Mouse (Mus musculus): ENCODE data around the gene Npcd. TPM values are rescaled to one million over a fixed set of nuclear protein-coding genes. Genes with fewer than 3 reads are reported as not detected.

The Npcd gene
- polyA plus RNA-seq, 1 experiment, result not detected

DNA sequence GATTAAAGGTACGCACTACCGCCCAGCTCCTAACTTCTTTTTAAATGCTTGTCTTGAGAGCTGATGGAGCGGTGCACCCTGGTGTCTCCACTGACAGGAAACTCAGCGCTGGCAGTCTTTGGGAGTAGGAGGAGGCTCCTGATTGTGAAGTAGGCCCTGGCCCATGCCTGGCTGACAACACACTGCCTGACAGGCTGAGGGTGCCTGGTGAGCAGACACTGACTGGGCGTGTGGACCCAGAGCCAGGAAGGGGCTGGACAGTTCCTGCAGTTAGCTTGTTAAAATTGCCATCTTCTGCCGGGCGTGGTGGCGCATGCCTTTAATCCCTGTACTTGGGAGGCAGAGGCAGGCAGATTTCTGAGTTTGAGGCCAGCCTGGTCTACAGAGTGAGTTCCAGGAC, 83.8 kb downstream of the Npcd start:
- no peak for TF ChIP-seq GATA1 (IDR thresholded peaks at IDR 0.05; ENCODE audit: low read length)

DNA sequence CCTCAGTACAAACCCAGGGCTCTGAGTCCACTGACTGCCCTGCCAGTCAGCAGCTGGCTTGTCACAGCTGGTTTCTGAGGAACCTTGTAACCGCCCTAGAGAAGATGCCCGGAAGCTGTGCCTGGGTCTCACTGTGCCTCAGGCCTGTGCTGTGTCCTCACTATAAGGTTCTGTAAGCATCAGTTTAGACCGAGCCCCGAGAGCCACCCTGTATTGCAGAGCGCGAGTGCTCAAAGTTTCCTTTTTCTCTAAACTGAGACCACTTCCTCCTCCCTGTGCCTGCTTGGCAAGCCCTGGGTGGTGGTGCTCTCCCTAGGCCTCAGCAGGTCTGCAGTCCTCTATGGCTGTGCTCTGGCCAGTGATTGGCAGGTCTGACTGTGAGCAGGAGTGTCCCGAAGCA, 84.9 kb downstream of the Npcd start:
- TF ChIP-seq GATA1 (IDR thresholded peaks at IDR 0.05; ENCODE audit: low read length), result no peak

DNA sequence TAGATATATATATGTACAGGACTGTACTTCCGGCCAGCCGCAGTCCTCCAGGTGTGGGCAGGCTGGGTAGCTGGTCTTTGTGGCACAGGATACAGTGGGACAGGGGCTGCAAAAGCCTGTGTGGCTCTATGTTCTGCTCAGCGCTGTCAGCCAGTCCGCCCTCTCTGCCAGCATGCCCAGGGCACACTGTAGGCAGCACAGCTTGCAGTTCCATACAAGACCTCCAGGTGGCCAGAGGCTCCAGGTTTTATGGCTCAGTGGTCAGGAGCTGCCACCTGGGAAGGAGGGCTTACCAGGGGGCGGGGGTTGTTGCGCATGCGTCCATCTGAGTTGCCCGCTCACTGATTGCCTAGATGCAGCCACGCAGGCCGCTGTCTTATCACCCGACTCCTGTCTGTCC, 86.0 kb downstream of the Npcd start:
- no peak for TF ChIP-seq GATA1 (IDR thresholded peaks at IDR 0.05; ENCODE audit: low read length)

DNA sequence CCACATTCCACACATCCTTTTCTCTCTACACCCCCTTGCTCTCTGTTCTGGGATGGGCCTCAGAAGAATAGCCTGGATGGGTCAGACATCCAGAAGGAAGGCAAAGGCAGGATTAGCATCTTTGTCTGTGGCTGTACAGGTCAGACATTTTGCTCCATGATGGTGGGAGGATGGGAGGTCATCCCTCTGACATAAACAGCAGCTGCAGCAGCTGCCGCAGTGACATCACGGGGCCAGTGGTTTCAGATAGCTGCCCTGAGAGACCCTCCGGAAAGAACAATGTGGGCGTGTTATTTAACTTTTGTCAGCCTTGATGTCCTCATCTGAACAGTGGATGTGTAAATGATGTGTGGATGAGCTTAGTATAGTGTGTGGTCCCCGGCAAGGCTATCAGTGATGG, 88.2 kb downstream of the Npcd start:
- TF ChIP-seq GATA1 (IDR thresholded peaks at IDR 0.05; ENCODE audit: low read length), result no peak

DNA sequence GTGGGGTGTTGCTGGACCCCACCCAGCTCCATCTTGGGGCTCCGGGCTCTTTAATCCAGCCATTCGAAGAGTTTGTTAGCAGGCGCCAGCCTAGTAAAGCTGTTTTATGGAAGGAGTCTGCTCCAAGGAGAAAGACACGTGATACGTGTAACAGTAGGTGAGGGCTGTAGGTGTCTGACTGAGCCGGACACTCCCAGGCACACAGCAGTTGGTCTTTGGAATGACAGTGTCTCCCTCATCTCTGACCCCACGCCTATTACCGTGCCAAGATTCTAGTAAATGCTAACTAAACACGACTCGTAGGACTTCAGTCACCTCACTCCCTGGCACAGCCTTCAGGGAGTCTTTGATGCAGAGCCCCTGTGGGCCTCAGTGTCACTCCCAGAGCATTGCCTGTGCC, 88.7 kb downstream of the Npcd start:
- no peak for TF ChIP-seq GATA1 (IDR thresholded peaks at IDR 0.05; ENCODE audit: low read length)

DNA sequence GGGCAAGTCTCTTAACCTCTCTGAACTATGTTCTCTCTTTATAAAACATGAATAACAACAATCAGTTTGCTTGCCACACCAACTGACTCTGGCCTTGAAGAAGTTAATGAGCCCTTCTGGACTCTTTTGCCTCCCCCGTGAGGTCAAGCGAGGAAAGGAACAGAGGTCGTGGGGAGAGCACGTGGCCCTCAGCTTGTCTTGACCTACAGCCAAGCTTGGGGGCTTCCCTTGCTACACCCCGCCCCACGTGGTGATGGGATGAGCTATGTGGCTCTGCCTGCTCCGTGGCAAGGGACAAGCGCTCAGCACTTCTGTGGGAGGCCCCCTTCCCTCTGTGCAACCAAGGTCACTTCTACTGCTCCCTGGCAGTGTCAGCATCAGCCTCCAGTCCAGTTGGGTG, 89.3 kb downstream of the Npcd start:
- TF ChIP-seq GATA1 (IDR thresholded peaks at IDR 0.05; ENCODE audit: low read length), result no peak

DNA sequence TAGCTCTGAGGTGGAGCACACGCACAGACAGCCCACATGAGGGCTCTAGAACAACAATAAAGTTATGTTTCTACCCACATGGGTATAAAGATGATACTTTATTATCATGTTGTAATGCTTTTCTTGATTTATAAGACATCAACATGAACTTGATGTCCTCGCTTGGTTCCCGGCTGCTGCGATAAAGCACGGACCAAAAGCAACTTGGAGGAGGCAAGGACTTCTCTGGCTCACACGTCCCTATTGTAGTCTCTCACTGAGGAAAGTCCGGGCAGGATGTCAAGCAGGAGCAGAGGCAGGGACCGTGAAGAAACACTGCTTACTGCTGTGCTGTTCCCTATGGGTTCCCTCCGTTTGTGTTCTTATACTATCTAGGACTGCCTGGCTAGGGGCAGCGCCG, 90.0 kb downstream of the Npcd start:
- TF ChIP-seq GATA1 (IDR thresholded peaks at IDR 0.05; ENCODE audit: low read length), result no peak

DNA sequence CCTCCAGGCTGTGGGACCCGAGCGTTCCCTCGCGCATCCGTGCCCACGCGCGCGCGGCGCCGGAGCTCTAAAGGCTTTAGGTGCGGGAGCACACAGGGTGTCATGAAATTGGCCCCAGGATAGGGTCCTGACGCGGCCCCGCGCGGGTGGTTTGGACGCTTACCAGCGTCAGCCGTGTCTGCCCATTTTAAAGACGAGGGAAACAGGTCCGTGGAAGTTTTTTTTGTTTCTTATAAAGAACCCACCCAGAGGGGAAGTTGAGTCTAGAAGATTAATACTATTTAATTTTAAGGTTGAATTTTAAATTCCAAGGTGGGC, 91.4 kb downstream of the Npcd start:
- TF ChIP-seq GATA1 (IDR thresholded peaks at IDR 0.05; ENCODE audit: low read length), result no peak

DNA sequence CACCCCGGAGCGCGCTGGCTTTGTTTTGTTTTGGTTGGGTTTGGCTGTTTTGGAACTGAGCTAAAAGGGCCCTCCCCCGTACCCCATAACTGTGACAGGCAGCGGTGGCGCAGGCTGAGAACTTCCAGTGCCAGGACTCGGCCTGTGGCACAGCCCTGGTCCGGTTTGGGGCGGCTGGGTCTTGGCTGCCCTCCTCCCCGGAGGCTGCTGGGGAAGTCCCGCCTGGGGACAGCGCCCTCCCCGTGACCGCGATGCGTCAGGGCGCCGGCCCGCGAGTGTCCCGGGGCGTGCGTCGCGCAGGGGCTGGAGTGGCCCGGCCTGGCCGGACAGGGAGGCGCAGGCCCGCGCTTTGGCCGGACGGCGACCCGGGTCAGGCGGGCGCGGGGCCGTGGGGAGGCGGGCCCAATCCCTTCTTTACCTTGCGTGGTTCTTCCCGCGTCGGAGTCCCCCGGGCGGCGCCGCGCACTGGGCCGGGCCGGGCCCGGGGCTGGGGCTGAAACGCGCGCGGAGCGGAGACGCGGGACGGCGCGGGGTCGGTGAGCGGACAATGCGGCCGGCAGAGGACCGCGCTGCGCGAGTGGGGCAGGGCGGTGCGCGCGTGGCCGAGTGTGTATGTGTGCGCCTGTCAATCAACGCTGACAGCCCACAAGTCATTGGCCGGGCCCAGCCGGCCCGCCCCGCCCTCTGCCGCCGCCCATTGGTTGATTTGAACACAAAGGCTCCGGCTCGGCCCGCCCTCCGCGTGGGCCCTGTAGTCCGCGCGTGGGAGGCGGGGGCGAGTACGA, 91.9 kb downstream of the Npcd start, which contains the start of gene Sun2:
Gene Sun2, minus strand, starts transcription at position 616 of the 785 bp plus-strand sequence.
- no peak for TF ChIP-seq GATA1 (IDR thresholded peaks at IDR 0.05; ENCODE audit: low read length)

DNA sequence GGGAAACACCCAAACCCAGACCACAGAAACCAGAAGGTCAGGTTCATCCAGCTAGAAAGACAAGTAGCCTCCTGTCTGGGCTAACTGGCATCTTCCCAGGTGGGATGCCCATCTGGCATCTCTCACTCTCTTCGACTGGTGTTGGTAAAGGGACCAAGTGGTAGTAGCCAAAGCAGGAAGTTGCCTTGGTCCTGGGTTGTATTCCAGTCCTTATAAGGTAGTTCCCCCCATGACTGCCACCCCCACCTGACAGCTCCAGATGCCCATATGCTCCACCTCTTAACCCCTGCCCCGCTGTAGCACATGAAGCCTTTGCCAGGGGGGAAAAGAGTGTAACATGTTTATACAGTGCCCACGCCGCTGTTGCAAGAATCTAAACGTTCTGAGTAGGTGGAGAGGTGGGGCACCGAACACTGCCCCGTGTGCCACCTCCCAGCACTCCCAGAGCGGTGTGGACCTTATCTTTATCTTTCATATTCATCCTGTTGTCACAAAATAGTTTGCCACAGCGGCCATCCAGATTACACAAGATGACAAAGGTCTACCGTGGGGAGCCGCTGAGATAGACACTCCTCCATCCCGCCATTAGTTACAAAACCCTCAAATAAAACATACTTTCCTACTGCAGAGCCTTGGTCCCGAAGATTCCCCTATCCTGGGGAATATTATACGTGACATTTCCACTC, 92.7 kb downstream of the Npcd start:
- TF ChIP-seq GATA1 (IDR thresholded peaks at IDR 0.05; ENCODE audit: low read length), result no peak

DNA sequence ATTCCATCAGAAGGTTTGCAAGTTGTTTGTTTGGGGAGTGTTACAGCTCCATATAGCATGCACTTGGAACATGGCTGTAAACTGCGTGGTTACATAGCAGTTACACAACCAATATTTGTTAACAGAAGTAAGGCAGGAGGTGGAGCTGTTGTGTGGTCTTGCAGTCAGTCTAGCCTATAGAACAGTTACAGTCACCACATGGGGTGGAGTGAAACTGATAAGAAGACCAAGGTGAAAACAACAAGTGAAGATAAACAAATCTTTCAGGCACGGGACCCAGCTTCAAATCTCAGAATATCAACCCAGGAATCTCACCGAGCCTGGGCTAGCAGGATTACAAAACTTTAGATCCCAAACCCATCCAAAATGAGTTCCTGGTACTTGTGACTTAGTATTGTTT, 93.3 kb downstream of the Npcd start:
- TF ChIP-seq GATA1 (IDR thresholded peaks at IDR 0.05; ENCODE audit: low read length), result no peak

Other genes with a start within 250 kb of the Npcd start
- not detected in 2 replicates for gene Dmc1, start 229.1 kb downstream of the Npcd start, polyA plus RNA-seq (2012)
- gene Fam227a, start 175.3 kb downstream of the Npcd start, polyA plus RNA-seq (2012), result 0.13 TPM in 1 of 2 replicates, not detected in the other
- 95.3 and 121 TPM in 2 replicates for gene Cby1, start 175.0 kb downstream of the Npcd start, polyA plus RNA-seq (2012)
- gene Tomm22, start 163.4 kb downstream of the Npcd start, polyA plus RNA-seq (2012), result 168 and 172 TPM in 2 replicates
- gene Josd1, start 146.3 kb downstream of the Npcd start, polyA plus RNA-seq (2012), result 27.5 and 38.9 TPM in 2 replicates
- 126 and 161 TPM in 2 replicates for gene Gtpbp1, start 143.4 kb downstream of the Npcd start, polyA plus RNA-seq (2012)
- 28.7 and 33.4 TPM in 2 replicates for gene Sun2, start 91.7 kb downstream of the Npcd start, polyA plus RNA-seq (2012)
- gene Dnal4, start 56.4 kb downstream of the Npcd start, polyA plus RNA-seq (2012), result 21.8 and 30.7 TPM in 2 replicates
- 0.04 TPM in 1 of 2 replicates, not detected in the other for gene Nptxr, start 29.5 kb downstream of the Npcd start, polyA plus RNA-seq (2012)
- gene Cbx6, start 451 bp upstream of the Npcd start, polyA plus RNA-seq (2012), result 9.0 and 10.4 TPM in 2 replicates
- 0.64 and 0.77 TPM in 2 replicates for gene Apobec3, start 57.4 kb upstream of the Npcd start, polyA plus RNA-seq (2012)
- 8.4 and 9.6 TPM in 2 replicates for gene Cbx7, start 136.9 kb upstream of the Npcd start, polyA plus RNA-seq (2012)
- gene Pdgfb, start 180.7 kb upstream of the Npcd start, polyA plus RNA-seq (2012), result not detected in 2 replicates

Data from G1E-ER4 (cell line).